Comparison of ENCODE assay signal across 8 mouse cellular contexts in genomic region chr9:56797876-56798275, GRCm38 (mm10). TPM values are rescaled to one million over a fixed set of nuclear protein-coding genes. Genes with fewer than 3 reads are reported as not detected.
DNase-seq lines count a peak whose midpoint lies in the region; ATAC-seq and TF ChIP-seq lines count a peak whose summit lies in the region.
"Had no signal": no experiment of that assay in that cellular context is flagged by ENCODE, and none has a peak within 500 bp of the region (broad histone marks: within the 10 kb centered on the region; RNA-seq: fewer than 3 reads in every experiment).

No protein-coding gene starts in this region.

- H3K4me1 ChIP-seq in forebrain, embryonic 10.5 days: peaks cover 22% of the 10 kb centered on the region
- H3K4me1 ChIP-seq in hindbrain, postnatal 0 days (ENCODE audit: insufficient read depth, low read length): 0 out of 2 replicates have a peak, but pooled peaks cover 3% of the 10 kb centered on the region
- peaks cover 8% of the 10 kb centered on the region; the same call in 1 of the 2 replicates for H3K4me1 ChIP-seq in neural tube, embryonic 11.5 days (ENCODE audit: control insufficient read depth, insufficient read depth, low read length)

- intact Hi-C loops in left cerebral cortex, postnatal 10 days (cut with DNase I): loop anchor here (1.0 to 10.0 kb wide), 3 partner anchors 61 to 593 kb away; no protein-coding TSS in a partner anchor

- peaks cover 82% of the 10 kb centered on the region for H3K27me3 ChIP-seq in forebrain, embryonic 10.5 days (ENCODE audit: poor library complexity, severe bottlenecking)
- peaks cover 28% of the 10 kb centered on the region for H3K27me3 ChIP-seq in hindbrain, postnatal 0 days (ENCODE audit: insufficient read depth, low read length)
- H3K27me3 ChIP-seq in neural tube, embryonic 11.5 days (ENCODE audit: control insufficient read depth, insufficient read depth, low read length): peaks cover 45% of the 10 kb centered on the region

- H3K27ac ChIP-seq in forebrain, embryonic 10.5 days: no peak overlapping the region
- H3K27ac ChIP-seq in hindbrain, postnatal 0 days: no peak overlapping the region
- no peak overlapping the region for H3K27ac ChIP-seq in neural tube, embryonic 11.5 days (ENCODE audit: low read depth, low read length)
- H3K27ac ChIP-seq: embryonic facial prominence, embryonic 15.5 days had no signal

- WGBS in forebrain, embryonic 10.5 days: 12% methylated on average over 5 of the region's 5 CpGs
- 8% methylated on average over 5 of the region's 5 CpGs for WGBS in hindbrain, postnatal 0 days
- 11% methylated on average over 5 of the region's 5 CpGs for WGBS in neural tube, embryonic 11.5 days

- no peak overlapping the region for H3K9ac ChIP-seq in hindbrain, postnatal 0 days (replicated peaks; ENCODE audit: low read length)
- no peak overlapping the region for H3K9ac ChIP-seq in neural tube, embryonic 11.5 days (ENCODE audit: low read length)
- H3K9ac ChIP-seq: embryonic facial prominence, embryonic 15.5 days had no signal

- DNase-seq in MN1 (ENCODE audit: low spot score): peak; percentile 77
- DNase-seq in adrenal gland, postnatal 10 days: peak; percentile 82
- peak; percentile 55 for DNase-seq in forebrain, embryonic 10.5 days (ENCODE audit: extremely low spot score, low spot score)
- DNase-seq in hindbrain, postnatal 0 days (ENCODE audit: low spot score): peak; percentile 85
- DNase-seq in left cerebral cortex, postnatal 10 days (ENCODE audit: extremely low spot score in 1 of 2, low spot score in 2 of 2): peak; percentile 58 to 71
- DNase-seq in neural tube, embryonic 11.5 days (ENCODE audit: low spot score): peak; percentile 78
- peak; percentile 18 for DNase-seq in yolk sac, embryonic 10.5 days (ENCODE audit: low spot score)

- TF ChIP-seq CTCF in hindbrain, postnatal 0 days (IDR thresholded peaks at IDR 0.05; ENCODE audit: low read depth): peak; percentile 90

- ATAC-seq in hindbrain, postnatal 0 days: no peak
- ATAC-seq in neural tube, embryonic 11.5 days (ENCODE audit: insufficient read depth, low FRiP score, low TSS enrichment): no peak

- no peaks in the 10 kb centered on the region for H3K36me3 ChIP-seq in forebrain, embryonic 10.5 days (replicated peaks)
- H3K36me3 ChIP-seq in hindbrain, postnatal 0 days (ENCODE audit: insufficient read depth, low read length): no peaks in the 10 kb centered on the region
- H3K36me3 ChIP-seq in neural tube, embryonic 11.5 days (ENCODE audit: control insufficient read depth, insufficient read depth, low read length): no peaks in the 10 kb centered on the region
- H3K36me3 ChIP-seq: embryonic facial prominence, embryonic 15.5 days had no signal

- H3K9me3 ChIP-seq in forebrain, embryonic 10.5 days: no peaks in the 10 kb centered on the region
- H3K9me3 ChIP-seq in hindbrain, postnatal 0 days (ENCODE audit: low read length): no peaks in the 10 kb centered on the region
- H3K9me3 ChIP-seq in neural tube, embryonic 11.5 days (ENCODE audit: control insufficient read depth, low read length): no peaks in the 10 kb centered on the region
- H3K9me3 ChIP-seq: embryonic facial prominence, embryonic 15.5 days had no signal

- no peak overlapping the region for H3K4me3 ChIP-seq in forebrain, embryonic 10.5 days
- H3K4me3 ChIP-seq in hindbrain, postnatal 0 days (ENCODE audit: low read length): no peak overlapping the region
- no peak overlapping the region for H3K4me3 ChIP-seq in neural tube, embryonic 11.5 days (ENCODE audit: low read depth, low read length)
- H3K4me3 ChIP-seq: embryonic facial prominence, embryonic 15.5 days had no signal

- H3K4me2 ChIP-seq in hindbrain, postnatal 0 days (ENCODE audit: low read depth, low read length): no peak overlapping the region
- H3K4me2 ChIP-seq in neural tube, embryonic 11.5 days (ENCODE audit: low read depth): no peak overlapping the region

RNA-seq across cellular contexts. Expression of gene Lingo1, which starts 1.6 kb away (rescaled TPM):
- total RNA-seq in adrenal gland, postnatal 10 days (2021): 1 to 10 TPM; 2.6 to 5.1 TPM
- polyA plus RNA-seq in forebrain, embryonic 10.5 days (2016; fragmentation: Nextera tagmentation; extraction: Ambion mirVana): 0.74 and 0.77 TPM in 2 replicates
- 181 and 192 TPM in 2 replicates for total RNA-seq in hindbrain, postnatal 0 days (2014; rRNA removed)
- 81.0 and 88.6 TPM in 2 replicates for polyA plus RNA-seq in hindbrain, postnatal 0 days (2015; fragmentation: Nextera tagmentation; extraction: Ambion mirVana)
- 100 to 1,000 TPM; 368 to 379 TPM for total RNA-seq in left cerebral cortex, postnatal 10 days (2021)
- 12.2 and 14.7 TPM in 2 replicates for polyA plus RNA-seq in neural tube, embryonic 11.5 days (2014; fragmentation: Nextera tagmentation; extraction: Ambion mirVana)

Comparison
In these comparisons a context has a peak if more than half of its experiments do, and no peak if none do; other contexts are left out.
1. DNase-seq: peak in every context shown above with its lines; median percentile 85 in hindbrain, postnatal 0 days; 82 in adrenal gland, postnatal 10 days; 78 in neural tube, embryonic 11.5 days; 77 in MN1; 64 in left cerebral cortex, postnatal 10 days; 55 in forebrain, embryonic 10.5 days; 18 in yolk sac, embryonic 10.5 days.
2. RNA of gene Lingo1, which starts 1.6 kb away (total RNA-seq): 368 to 379 TPM in left cerebral cortex, postnatal 10 days and 181 to 192 TPM in hindbrain, postnatal 0 days; 2.6 to 5.1 TPM in adrenal gland, postnatal 10 days; every median in the first group is over 10 times any median in the second.